Mouse (Mus musculus) embryonic stem cell, embryonic (primary cell): ENCODE measurements around the gene Psmg1.
"Not testable (repeated sequence)": the region's sequence is repeated elsewhere in the genome, so short reads cannot be mapped to it uniquely, and the experiment has no call there.

Experiments used
- CTCF ChIA-PET, 4 experiments: fragments of 300-600 bp in 2 of 4; fragments of 350-600 bp in 2 of 4; sonication (Branson Sonifier 250); formaldehyde crosslinking; loops; one replicate each; lab custom pipeline; 2022; ENCODE audit warnings: inconsistent platforms in 2 of 4; lab: Charles Lee
- POLR2A ChIA-PET, 4 experiments: fragments of 300-600 bp in 2 of 4; fragments of 350-600 bp in 2 of 4; sonication (Branson Sonifier 250); formaldehyde crosslinking; loops; one replicate each; lab custom pipeline; 2022; ENCODE audit warnings: antibody characterized with exemption in 4 of 4, inconsistent platforms in 1 of 4; lab: Charles Lee

The Psmg1 gene

GRCm38 (mm10) chr16:95990462-95991121 lies at the start of gene Psmg1:
TSS of gene Psmg1 (minus strand) at chr16:95990960.
- CTCF ChIA-PET, result interaction anchor here in 1 of 4 experiments (1.5 kb wide), 1 partner anchor 385 kb away, joined by 3 read pairs; no protein-coding TSS in a partner anchor
- POLR2A ChIA-PET, result interaction anchor here (0.6 to 3.1 kb wide), 64 partner anchors 9 to 1958 kb away, joined by 3 to 31 read pairs (median 4); partner anchors contain the start of genes Brwd1 (in 4 of the 4), Ets2 (in 1 of the 4) and Hmgn1 (in 1 of the 4)

DNA sequence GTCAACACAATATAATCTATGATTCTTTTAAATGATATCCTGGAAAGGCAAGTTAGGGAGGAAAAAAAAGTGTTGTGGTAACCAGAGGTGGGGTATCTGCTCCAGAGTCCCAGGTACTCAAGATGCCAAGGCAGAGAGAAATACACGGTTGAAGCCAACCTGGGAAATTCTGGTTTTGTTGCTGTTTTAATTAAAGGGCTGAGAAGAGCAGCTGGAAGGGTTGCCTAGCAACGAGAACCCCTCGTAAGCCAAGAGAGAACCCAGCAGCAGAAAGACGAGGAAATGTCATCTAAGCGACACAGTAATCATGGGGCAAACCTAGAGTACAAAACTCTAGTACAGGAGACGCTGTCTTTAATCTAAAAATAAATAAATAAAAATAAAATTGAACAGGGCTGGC lies 48.8 kb upstream of the Psmg1 start:
- POLR2A ChIA-PET, result interaction anchor here (0.7 to 3.2 kb wide), 4 partner anchors 11 to 43 kb away, joined by 3 to 11 read pairs (median 4); partner anchors contain the start of gene Brwd1 (in 2 of the 4)
- CTCF ChIA-PET, result no interaction called here

DNA sequence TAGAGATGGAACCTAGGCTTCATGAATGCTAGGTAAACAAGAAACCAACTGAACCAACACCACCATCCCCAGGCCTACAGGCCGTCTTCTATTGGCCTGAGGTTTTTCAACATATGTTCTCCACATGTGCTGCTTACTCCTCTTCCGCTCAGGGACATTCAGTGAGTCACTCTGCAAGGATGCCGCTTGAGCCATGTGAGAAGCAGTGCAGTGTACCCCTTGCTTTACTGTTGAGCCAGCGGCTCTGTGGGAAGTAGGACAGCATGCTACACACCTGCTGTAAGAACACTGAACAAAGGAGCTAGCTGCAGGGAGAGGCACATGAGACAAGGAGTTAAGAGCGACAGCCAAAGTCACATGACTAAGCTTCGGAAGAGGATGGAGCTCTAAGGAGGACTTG lies 43.7 kb upstream of the Psmg1 start:
- POLR2A ChIA-PET, result interaction anchor here in 3 of 4 experiments (0.6 to 3.0 kb wide), 7 partner anchors 9 to 115 kb away, joined by 3 to 9 read pairs (median 3); partner anchors contain the start of genes Brwd1 (in 1 of the 3) and Psmg1 (in 1 of the 3)
- CTCF ChIA-PET, result no interaction called here

DNA sequence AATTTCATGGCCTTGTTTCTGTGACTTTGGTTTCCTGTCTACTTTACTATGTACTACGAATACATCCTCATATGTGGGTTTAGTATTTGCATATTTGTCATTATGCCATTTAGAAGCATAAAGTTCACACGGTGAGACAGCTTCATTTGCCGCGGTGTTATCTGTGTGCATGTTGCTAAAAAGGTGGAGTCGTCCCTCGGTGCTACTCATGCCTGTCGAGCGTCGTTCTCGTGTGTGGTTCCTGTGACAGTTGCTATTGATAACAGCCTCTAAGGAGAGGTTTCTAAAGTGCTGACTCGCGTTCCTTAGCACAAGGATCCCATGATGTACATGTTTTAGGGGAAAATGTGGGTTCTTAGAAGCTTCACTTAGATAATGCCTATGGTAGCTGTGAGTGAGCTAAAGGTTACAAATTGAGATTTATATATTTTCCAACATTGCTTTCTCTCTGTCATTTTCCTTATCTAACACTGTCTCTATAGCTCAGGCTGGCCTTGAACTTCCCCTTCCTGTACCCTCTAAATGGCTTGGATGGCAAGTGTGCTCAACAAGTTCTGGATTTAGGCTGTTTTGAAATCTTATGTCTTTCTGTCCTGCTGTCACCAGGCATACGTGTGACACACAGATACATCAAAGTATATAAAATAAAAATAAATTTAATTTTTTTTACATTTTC lies 41.7 kb upstream of the Psmg1 start:
- CTCF ChIA-PET, result no interaction called here
- POLR2A ChIA-PET, result interaction anchor here in 2 of 4 experiments (0.8 to 3.0 kb wide), 10 partner anchors 8 to 70 kb away, joined by 3 to 9 read pairs (median 4); partner anchors contain the start of gene Brwd1 (in 1 of the 2)

GRCm38 (mm10) chr16:96030476-96031102 lies 39.8 kb upstream of the Psmg1 start:
- ChIA-PET CTCF (interaction anchor here in 2 of 4 experiments (0.7 to 1.6 kb wide), 2 partner anchors 11 to 37 kb away, joined by 3 read pairs; no protein-coding TSS in a partner anchor), POLR2A (interaction anchor here in 2 of 4 experiments (0.8 to 1.2 kb wide), 3 partner anchors 32 to 1920 kb away, joined by 3 read pairs; no protein-coding TSS in a partner anchor)

DNA sequence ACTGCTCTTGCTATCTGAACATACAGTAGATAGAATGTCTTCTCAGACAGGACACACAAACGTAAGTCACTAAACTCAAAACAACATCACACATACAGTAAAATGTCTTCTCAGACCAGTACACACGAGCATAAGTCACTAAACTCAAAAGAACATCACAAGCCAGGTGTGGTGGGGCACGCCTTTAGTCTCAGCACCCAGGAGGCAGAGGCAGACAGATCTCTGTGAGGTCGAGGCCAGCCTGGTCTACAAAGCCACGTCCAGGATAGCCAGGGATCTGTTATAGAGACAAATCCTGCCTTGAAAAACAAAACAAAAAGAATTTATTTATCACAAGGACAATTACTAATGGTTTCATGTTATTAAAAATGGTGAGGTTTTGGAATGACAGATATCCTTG lies 35.5 kb upstream of the Psmg1 start:
- ChIA-PET CTCF (no interaction called here), POLR2A (interaction anchor here in 2 of 4 experiments (0.6 to 2.3 kb wide), 7 partner anchors 8 to 57 kb away, joined by 3 to 7 read pairs (median 3); partner anchors contain the start of genes Brwd1 (in 1 of the 2) and Psmg1 (in 1 of the 2))

- POLR2A ChIA-PET, result interaction anchor here in 2 of 4 experiments (1.2 to 1.4 kb wide), 5 partner anchors 9 to 31 kb away, joined by 3 to 5 read pairs (median 3); no protein-coding TSS in a partner anchor
- CTCF ChIA-PET, result no interaction called here
These were observed 34.5 kb upstream of the Psmg1 start for GRCm38 (mm10) chr16:96025244-96025643.

GRCm38 (mm10) chr16:96021045-96021444 lies 30.3 kb upstream of the Psmg1 start:
- POLR2A ChIA-PET, result interaction anchor here in 1 of 4 experiments (0.6 to 2.1 kb wide), 6 partner anchors 10 to 98 kb away, joined by 3 to 6 read pairs (median 3); no protein-coding TSS in a partner anchor

GRCm38 (mm10) chr16:96009124-96009523 lies 18.4 kb upstream of the Psmg1 start:
- POLR2A ChIA-PET, CTCF ChIA-PET: not testable (repeated sequence)

More at GRCm38 (mm10) chr16:96021045-96021444, 30.3 kb upstream of the Psmg1 start:
- CTCF ChIA-PET, result no interaction called here

DNA sequence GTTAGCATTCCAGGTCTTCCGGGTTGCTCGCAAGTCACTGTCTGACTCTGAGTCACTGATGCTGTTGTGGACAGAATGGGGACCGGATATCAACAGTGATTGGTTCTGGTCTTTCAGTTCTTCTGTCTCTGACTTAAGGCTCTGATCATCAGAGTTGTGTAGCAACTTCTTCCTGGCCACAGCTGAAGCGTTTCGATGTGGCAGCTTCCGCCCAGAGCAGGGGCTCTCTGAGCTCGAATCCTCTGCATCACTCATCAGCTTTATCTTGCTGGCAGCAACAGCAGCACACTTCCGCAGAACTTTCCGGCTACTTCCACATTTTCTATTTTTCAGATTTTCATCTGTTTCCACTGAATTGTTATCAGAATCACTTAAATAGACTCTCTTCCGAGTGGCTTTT lies 13.5 kb upstream of the Psmg1 start:
- CTCF ChIA-PET, POLR2A ChIA-PET: not testable (repeated sequence)

- CTCF ChIA-PET, result no interaction called here
- POLR2A ChIA-PET, result interaction anchor here in 2 of 4 experiments (0.8 to 4.5 kb wide), 7 partner anchors 9 to 394 kb away, joined by 3 to 28 read pairs (median 4); partner anchors contain the start of gene Psmg1 (in 2 of the 2)
These were observed 8.5 kb upstream of the Psmg1 start for GRCm38 (mm10) chr16:95999291-95999690.

DNA sequence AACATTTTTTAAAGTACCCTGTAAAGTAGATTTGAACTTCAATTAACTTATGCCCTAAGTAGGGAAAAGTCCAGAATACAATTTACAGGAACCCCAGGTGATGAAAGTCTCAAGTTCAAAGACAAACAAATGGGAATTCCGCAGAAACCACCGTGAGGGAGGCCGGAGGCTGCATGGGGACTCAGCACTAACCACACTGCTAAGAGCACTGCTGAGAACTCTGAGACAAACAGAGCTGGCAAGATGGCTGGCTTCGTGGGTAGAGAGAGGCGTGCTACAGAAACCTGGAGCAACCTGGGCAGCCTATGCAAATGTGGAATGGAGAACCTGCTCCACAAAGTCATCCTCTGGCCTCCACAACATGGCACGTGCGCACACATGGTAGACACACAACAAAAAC lies 5.4 kb upstream of the Psmg1 start:
- POLR2A ChIA-PET, result interaction anchor here in 3 of 4 experiments (0.6 to 3.3 kb wide), 8 partner anchors 8 to 102 kb away, joined by 3 to 11 read pairs (median 3); partner anchors contain the start of gene Brwd1 (in 1 of the 3)
- CTCF ChIA-PET, result no interaction called here

DNA sequence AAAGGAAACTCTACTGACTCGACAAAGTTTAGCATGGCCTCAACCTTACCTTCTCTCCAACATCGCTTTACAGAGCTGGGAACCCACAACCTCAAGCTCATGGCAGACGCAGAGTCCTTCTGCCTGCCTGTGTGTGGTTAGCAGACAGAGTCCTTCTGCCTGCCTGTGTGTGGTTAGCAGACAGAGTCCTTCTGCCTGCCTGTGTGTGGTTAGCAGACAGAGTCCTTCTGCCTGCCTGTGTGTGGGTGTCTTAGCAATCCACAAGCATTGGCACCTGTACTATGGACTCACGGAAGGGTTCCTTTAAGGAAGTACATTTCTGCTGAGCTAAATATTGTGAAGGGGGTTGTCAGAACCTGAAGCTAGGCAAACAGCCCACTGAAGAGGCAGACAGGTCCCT lies 3.8 kb upstream of the Psmg1 start:
- ChIA-PET POLR2A (interaction anchor here in 3 of 4 experiments (0.5 to 3.3 kb wide), 12 partner anchors 11 to 561 kb away, joined by 3 to 11 read pairs (median 4); partner anchors contain the start of gene Brwd1 (in 2 of the 3)), CTCF (interaction anchor here in 1 of 4 experiments (0.5 kb wide), 1 partner anchor 74 kb away, joined by 3 read pairs; no protein-coding TSS in a partner anchor)

DNA sequence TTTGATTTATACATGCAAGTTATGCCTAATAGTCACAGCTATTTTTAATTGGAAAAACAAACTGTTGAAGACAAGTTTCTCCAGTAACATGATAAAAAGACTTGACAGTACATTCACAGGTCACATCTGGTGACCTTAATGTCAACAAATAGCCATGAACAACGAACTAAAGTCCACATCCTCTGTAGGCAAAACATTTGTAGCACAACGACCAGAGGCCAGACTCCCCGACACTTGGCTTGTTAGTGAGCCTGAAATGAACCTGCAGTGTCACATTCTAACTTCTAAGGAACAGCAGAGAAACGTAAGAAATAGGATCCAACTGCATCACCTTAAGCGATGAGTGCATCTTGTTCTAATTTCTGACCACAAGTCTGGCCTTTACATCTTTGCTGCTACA lies 1.8 kb upstream of the Psmg1 start:
- ChIA-PET CTCF (no interaction called here), POLR2A (interaction anchor here in 2 of 4 experiments (0.6 to 3.3 kb wide), 8 partner anchors 22 to 223 kb away, joined by 3 to 31 read pairs (median 8); partner anchors contain the start of gene Brwd1 (in 2 of the 2))

- POLR2A ChIA-PET, result interaction anchor here (0.6 to 3.1 kb wide), 56 partner anchors 8 to 1957 kb away, joined by 3 to 31 read pairs (median 5); partner anchors contain the start of genes Brwd1 (in 4 of the 4), Ets2 (in 1 of the 4) and Hmgn1 (in 1 of the 4)
- CTCF ChIA-PET, result interaction anchor here in 2 of 4 experiments (0.6 to 1.5 kb wide), 2 partner anchors 222 to 386 kb away, joined by 3 read pairs; no protein-coding TSS in a partner anchor
These were observed 551 bp upstream of the Psmg1 start for GRCm38 (mm10) chr16:95991122-95991900.

- ChIA-PET CTCF (interaction anchor here in 2 of 4 experiments (0.5 to 2.0 kb wide), 3 partner anchors 40 to 644 kb away, joined by 3 to 5 read pairs (median 4); no protein-coding TSS in a partner anchor), POLR2A (interaction anchor here in 1 of 4 experiments (0.7 kb wide), 1 partner anchor 14 kb away, joined by 3 read pairs; no protein-coding TSS in a partner anchor)
These were observed 5.8 kb downstream of the Psmg1 start for GRCm38 (mm10) chr16:95984911-95985310.

DNA sequence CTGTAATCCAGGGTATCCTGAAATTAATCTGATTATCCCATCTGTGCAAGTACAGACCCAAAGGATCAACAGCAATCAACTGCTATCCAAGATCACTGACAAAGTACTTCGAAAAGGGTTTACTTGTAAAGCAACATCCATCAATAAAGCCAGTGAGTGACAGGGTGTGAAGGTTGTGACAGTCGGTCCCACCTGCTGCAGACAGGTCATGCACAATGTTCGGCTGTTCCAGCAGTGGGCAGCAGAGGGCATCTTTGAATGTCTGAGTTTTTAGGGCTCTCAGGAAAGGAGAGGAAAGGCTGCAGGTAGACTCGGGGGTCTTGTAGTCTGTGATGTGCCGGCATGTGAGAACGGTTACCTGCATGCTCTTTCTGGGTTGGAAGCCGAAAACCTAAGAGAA lies 7.2 kb downstream of the Psmg1 start:
- ChIA-PET POLR2A (interaction anchor here in 2 of 4 experiments (0.6 kb wide), 2 partner anchors 120 to 281 kb away, joined by 3 to 4 read pairs; no protein-coding TSS in a partner anchor), CTCF (no interaction called here)
